Mouse (Mus musculus): ENCODE results near the gene BC005624. TPM values are rescaled to one million over a fixed set of nuclear protein-coding genes. Genes with fewer than 3 reads are reported as not detected.

The BC005624 gene
- 91.7 and 95.6 TPM in 2 replicates for polyA plus RNA-seq (2021; fragmentation: Nextera tagmentation)
- long read RNA-seq, experiment 1, transcript BC005624-201 (9 exons, 1,984 nt) = major isoform, 327 of 367 reads
- long read RNA-seq, experiment 1, partial matches to known transcripts = 8 of 367 reads
- long read RNA-seq, experiment 1, other reads (novel, unspliced or antisense) = 32 of 367 reads
- long read RNA-seq, experiment 2, transcript BC005624-201 (9 exons, 1,984 nt) = major isoform, 131 of 168 reads
- long read RNA-seq, experiment 2, partial matches to known transcripts = 25 of 168 reads
- long read RNA-seq, experiment 2, other reads (novel, unspliced or antisense) = 12 of 168 reads

DNA sequence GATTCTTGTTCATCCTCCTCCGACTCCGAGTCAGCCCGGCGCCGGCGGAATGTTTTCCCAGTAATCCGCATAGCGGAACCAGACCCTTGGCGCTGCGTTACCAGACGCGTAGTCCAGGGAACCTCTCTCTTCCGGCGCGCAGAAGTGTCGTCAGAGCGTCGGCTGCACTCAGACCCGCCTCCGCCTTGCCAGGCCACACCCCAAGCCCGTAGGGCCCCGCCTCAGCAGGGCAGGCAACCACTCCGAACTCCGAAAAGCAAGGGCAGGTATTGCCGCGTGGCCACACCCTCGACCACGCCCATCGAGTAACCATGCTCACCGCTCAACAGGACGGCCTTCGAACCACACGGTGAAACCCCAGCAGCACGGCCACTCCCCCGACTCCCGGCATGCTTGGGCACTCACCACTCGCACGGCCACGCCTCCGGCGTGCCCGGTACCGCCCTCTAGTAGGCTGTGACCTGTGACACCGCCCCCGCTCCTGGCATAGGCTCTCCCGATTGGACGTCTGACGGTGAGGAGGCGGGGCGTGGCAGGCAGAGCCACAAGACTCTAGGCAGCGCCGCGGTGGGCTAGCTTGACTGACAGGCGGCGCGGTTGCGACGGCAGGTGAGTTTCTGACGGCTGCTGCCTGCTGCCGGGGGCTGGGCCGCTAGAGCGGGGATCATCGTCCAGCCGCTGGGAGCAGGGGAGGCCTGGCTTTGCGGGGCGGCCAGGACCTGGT lies at the start of gene BC005624, which contains the start of gene Usp20:
TSS of gene BC005624 (minus strand) at position 412 of the 724 bp plus-strand sequence.
TSS of gene Usp20 (plus strand) at position 490 of the 724 bp plus-strand sequence.

DNA sequence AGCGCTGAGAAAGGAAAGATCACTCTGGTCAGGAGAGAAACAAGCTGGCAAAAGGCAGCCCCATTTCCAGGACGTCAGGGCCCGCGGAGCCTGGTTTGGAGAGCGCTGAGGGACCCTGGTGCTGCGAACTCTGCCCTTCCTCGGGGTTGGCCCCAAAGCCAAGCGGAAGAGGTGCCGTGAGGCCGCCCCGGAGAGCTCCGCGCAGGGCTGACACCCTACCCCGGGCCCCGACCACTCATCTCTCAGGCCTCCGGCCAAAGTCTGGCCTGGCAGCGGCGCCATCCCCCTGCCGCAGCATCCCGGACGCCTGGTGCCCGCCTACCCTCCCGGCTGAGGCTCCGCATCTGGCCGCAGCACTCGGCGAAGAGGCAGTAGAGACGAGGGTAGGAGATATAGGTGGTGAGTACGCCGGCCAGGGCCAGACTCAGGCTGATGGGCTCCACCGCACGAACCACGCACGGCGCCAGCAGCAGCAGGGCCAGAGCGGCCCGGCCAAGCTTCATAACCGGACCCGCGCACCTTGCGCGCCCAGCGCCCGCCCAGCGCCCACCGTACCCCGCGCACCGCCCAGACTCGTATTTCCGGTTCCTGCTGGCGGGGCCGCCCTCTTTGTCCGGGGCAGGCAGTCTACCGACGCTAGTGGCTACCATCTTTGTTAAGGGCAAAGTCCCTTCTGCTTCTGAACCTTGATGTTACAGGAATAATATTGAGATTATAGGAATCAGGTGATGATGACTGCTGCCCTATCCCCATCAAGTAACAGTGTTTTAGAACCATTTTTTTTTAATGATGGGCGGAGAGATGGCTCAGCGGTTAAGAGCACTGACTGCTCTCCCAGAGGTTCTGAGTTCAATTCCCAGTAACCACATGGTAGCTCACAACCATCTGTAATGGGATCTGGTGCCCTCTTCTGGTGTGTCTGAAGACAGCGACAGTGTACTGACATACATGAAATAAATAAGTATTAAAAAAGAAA lies 14.4 kb downstream of the BC005624 start, which contains the start of gene Tor1a:
TSS of gene Tor1a (minus strand) at position 582 of the 976 bp plus-strand sequence.

DNA sequence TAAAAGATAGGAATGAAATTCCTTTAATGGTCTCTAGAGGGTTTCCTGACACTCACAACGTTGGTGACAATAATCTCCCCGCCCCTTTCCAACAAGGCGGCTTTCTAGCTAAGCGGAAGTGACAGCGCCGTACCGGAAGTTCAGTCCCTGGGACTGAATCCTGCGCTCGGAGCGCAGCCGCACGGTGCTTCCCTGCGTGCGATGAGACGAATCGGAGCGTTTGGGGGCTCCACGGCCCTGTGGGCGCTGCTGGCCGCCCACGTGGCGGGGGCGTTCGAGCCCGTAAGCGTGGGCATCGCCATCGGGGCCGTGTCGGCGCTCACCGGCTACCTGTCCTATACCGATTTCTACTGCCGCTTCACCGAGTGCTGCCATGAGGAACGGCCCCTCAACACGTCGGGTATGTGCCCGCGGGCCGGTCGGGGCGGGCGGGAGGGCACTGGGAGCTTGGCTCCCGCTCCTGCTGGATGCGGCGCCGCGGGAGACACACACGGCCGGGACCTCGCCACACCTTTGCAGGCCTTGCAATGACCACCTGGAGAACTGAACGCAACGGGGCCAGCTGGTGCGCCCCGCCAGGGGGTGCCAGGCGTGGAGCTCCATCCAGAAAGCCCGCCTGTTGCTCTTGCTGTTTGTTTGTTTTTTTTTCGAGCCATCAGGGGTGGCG lies 29.0 kb downstream of the BC005624 start, which contains the start of gene Tor1b:
TSS of gene Tor1b (plus strand) at position 136 of the 667 bp plus-strand sequence.

DNA sequence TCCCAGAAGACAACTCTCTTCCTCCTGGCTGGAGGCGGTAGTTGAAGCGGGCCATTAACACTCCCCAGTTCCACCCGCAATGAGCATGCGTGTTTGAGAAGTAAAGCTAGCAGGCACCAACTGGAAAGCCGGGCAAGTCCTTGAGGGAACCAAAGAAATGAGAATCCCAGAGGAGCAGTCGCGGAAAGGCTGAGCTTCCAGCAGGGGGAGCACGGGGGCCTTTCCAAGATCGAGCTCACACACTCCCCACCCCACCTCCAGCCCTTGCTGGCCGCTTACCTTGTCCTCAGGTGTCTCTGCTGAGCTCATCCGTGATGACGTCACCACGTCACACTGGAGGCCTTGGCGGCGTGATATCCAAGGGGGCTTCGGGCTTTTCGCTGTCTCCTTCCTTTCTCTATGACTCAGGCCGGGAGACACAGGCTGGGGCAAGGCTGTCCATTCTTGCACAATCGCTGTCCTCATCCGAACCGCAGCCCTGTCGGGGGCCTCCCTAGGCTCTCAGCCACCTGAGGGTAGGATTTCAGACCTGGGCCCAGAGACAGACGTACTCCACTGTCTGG lies 52.4 kb downstream of the BC005624 start, which contains the start of gene Ptges:
TSS of gene Ptges (minus strand) at position 381 of the 563 bp plus-strand sequence.

Other genes starting within 250 kb of the BC005624 start
- 9.7 and 11.1 TPM in 2 replicates for gene 1700001O22Rik, start 178.5 kb downstream of the BC005624 start, polyA plus RNA-seq (2021; fragmentation: Nextera tagmentation)
- 43.3 and 64.3 TPM in 2 replicates for gene Ntmt1, start 174.4 kb downstream of the BC005624 start, polyA plus RNA-seq (2021; fragmentation: Nextera tagmentation)
- gene Asb6, start 151.9 kb downstream of the BC005624 start, polyA plus RNA-seq (2021; fragmentation: Nextera tagmentation) = 22.6 and 26.3 TPM in 2 replicates
- 0.21 and 1.2 TPM in 2 replicates for gene Prrx2, start 147.2 kb downstream of the BC005624 start, polyA plus RNA-seq (2021; fragmentation: Nextera tagmentation)
- gene Ptges, start 52.3 kb downstream of the BC005624 start, polyA plus RNA-seq (2021; fragmentation: Nextera tagmentation) = 2.1 and 3.7 TPM in 2 replicates
- 16.7 and 21.6 TPM in 2 replicates for gene Tor1b, start 29.2 kb downstream of the BC005624 start, polyA plus RNA-seq (2021; fragmentation: Nextera tagmentation)
- 57.6 and 78.1 TPM in 2 replicates for gene Tor1a, start 14.3 kb downstream of the BC005624 start, polyA plus RNA-seq (2021; fragmentation: Nextera tagmentation)
- 20.8 and 25.0 TPM in 2 replicates for gene Usp20, start 78 bp upstream of the BC005624 start, polyA plus RNA-seq (2021; fragmentation: Nextera tagmentation)
- gene Fnbp1, start 159.8 kb upstream of the BC005624 start, polyA plus RNA-seq (2021; fragmentation: Nextera tagmentation) = 16.3 and 25.4 TPM in 2 replicates
- 3.9 and 9.9 TPM in 2 replicates for gene Gpr107, start 170.1 kb upstream of the BC005624 start, polyA plus RNA-seq (2021; fragmentation: Nextera tagmentation)